Mouse (Mus musculus) cerebellum, adult 8-10 months (tissue): ENCODE results near the gene Apba1.
A peak's percentile ranks its signal among the peaks of the same experiment; 100 is the strongest.

Experiments used
- DNase-seq: peaks from one replicate; pipeline ENCODE4 v3.0.0; 2022

Gene Apba1

GRCm38 (mm10) chr19:23879862-23880261 lies 121.2 kb downstream of the Apba1 start:
- peak; percentile 58 for DNase-seq

GRCm38 (mm10) chr19:23886169-23886568 lies 127.5 kb downstream of the Apba1 start:
- DNase-seq = no peak

GRCm38 (mm10) chr19:23891421-23891820 lies 132.7 kb downstream of the Apba1 start:
- DNase-seq = no peak

- DNase-seq = no peak
Measured at GRCm38 (mm10) chr19:23892633-23893032, 133.9 kb downstream of the Apba1 start.

GRCm38 (mm10) chr19:23893093-23893889 lies 134.6 kb downstream of the Apba1 start:
- no peak for DNase-seq

- DNase-seq = no peak
Measured at GRCm38 (mm10) chr19:23893946-23894345, 135.3 kb downstream of the Apba1 start.

GRCm38 (mm10) chr19:23894822-23895221 lies 136.1 kb downstream of the Apba1 start:
- DNase-seq = no peak

- DNase-seq = no peak
Measured at GRCm38 (mm10) chr19:23896915-23897314, 138.2 kb downstream of the Apba1 start.

- no peak for DNase-seq
Measured at GRCm38 (mm10) chr19:23898501-23898900, 139.8 kb downstream of the Apba1 start.

GRCm38 (mm10) chr19:23901177-23901576 lies 142.5 kb downstream of the Apba1 start:
- no peak for DNase-seq

GRCm38 (mm10) chr19:23901768-23902167 lies 143.1 kb downstream of the Apba1 start:
- DNase-seq = no peak

- DNase-seq = no peak
Measured at GRCm38 (mm10) chr19:23903066-23903465, 144.4 kb downstream of the Apba1 start.

GRCm38 (mm10) chr19:23904922-23905321 lies 146.2 kb downstream of the Apba1 start:
- DNase-seq = no peak

- DNase-seq = no peak
Measured at GRCm38 (mm10) chr19:23905772-23906171, 147.1 kb downstream of the Apba1 start.

GRCm38 (mm10) chr19:23910345-23910744 lies 151.7 kb downstream of the Apba1 start:
- DNase-seq = no peak

- DNase-seq = no peak
Measured at GRCm38 (mm10) chr19:23919384-23920219, 160.9 kb downstream of the Apba1 start.

- no peak for DNase-seq
Measured at GRCm38 (mm10) chr19:23920220-23920544, 161.5 kb downstream of the Apba1 start.

GRCm38 (mm10) chr19:23922601-23923000 lies 163.9 kb downstream of the Apba1 start:
- DNase-seq = no peak

GRCm38 (mm10) chr19:23924057-23924456 lies 165.4 kb downstream of the Apba1 start:
- DNase-seq = no peak

- DNase-seq = peak; percentile 24
Measured at GRCm38 (mm10) chr19:23924791-23925190, 166.1 kb downstream of the Apba1 start.

- DNase-seq = peak; percentile 55
Measured at GRCm38 (mm10) chr19:23925541-23925940, 166.9 kb downstream of the Apba1 start.

- no peak for DNase-seq
Measured at GRCm38 (mm10) chr19:23930826-23931225, 172.1 kb downstream of the Apba1 start.

- DNase-seq = no peak
Measured at GRCm38 (mm10) chr19:23941422-23941949, 182.8 kb downstream of the Apba1 start.

- peak; percentile 55 for DNase-seq
Measured at GRCm38 (mm10) chr19:23942886-23943285, 184.2 kb downstream of the Apba1 start.
